Mouse (Mus musculus): ENCODE measurements at regions not wholly inside any gene's neighbourhood (a gene's known extent, or its start where the extent isn't known, plus 50 kb on each side); places are given as distances from the start of the nearest gene placed in this dataset.
"Not testable (repeated sequence)": the region's sequence is repeated elsewhere in the genome, so short reads cannot be mapped to it uniquely, and the experiment has no call there.

DNA sequence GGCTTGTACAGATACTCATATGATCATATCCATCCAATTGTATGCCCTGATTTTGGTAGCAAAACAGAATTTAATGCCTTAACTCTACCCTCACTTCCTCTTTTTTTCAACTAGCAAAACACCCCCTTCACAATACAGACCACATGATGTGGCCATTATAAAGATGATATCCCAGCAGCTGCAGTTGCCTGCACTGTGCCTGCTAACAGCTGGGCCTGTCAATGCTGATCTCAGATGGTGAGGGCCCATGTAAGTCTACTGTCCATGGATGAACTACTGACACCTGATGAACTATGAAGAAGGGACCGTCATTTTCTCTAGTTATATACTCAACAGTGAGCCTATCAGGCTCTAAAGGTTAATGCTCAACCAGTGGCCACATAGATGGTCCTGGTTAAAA, 191.8 kb upstream of the Fmr1 start:
- no peak overlapping the region for H3K27ac ChIP-seq (replicated peaks; ENCODE audit: low read depth, low read length)
- H3K9ac ChIP-seq (ENCODE audit: low read depth, low read length), result no peak overlapping the region
- H3K27me3 ChIP-seq (replicated peaks; ENCODE audit: control insufficient read depth, insufficient read depth, low read length), result no peaks in the 10 kb centered on the region
- H3K4me1 ChIP-seq (ENCODE audit: control insufficient read depth, insufficient read depth, low read length), result no peaks in the 10 kb centered on the region
- DNase-seq (ENCODE audit: low spot score) (no peak), ATAC-seq (ENCODE audit: low read depth) (no peak)
- 85% methylated on average over 1 of the region's 1 CpGs for WGBS
- no peak overlapping the region for H3K4me3 ChIP-seq (ENCODE audit: low read depth, low read length)
- no peaks in the 10 kb centered on the region for H3K9me3 ChIP-seq (ENCODE audit: control insufficient read depth, low read length)
- H3K4me2 ChIP-seq (ENCODE audit: low read depth, low read length), result no peak overlapping the region
- H3K36me3 ChIP-seq (ENCODE audit: control insufficient read depth, insufficient read depth, low read length), result no peaks in the 10 kb centered on the region

DNA sequence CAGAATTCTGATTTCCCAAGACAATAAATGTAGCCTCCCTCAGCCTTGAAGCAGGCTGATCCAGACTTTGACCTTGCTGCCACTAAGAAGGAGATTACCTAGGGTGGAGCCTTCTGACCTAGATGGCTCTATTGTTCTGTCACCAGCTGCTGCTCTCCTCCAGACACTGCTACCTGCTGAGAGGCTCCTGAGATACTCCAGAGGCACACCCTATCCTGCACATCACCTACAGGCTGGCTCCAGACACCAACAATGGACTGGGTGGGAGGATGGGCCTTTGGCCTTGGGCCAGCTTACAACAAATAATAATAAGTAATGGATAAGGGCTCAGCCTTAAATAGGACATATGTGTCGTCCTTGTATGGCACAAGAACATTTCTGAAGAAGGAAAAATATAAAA, 186.3 kb upstream of the Fmr1 start:
- H3K36me3 ChIP-seq (ENCODE audit: control insufficient read depth, insufficient read depth, low read length); DNase-seq (ENCODE audit: low spot score); H3K9ac ChIP-seq (ENCODE audit: low read depth, low read length); H3K4me2 ChIP-seq (ENCODE audit: low read depth, low read length); ATAC-seq (ENCODE audit: low read depth); H3K4me3 ChIP-seq (ENCODE audit: low read depth, low read length); H3K4me1 ChIP-seq (ENCODE audit: control insufficient read depth, insufficient read depth, low read length); H3K9me3 ChIP-seq (ENCODE audit: control insufficient read depth, low read length); H3K27ac ChIP-seq (replicated peaks; ENCODE audit: low read depth, low read length); H3K27me3 ChIP-seq (replicated peaks; ENCODE audit: control insufficient read depth, insufficient read depth, low read length): not testable (repeated sequence)
- WGBS, result 44% methylated on average over 1 of the region's 1 CpGs

- no peak overlapping the region for H3K4me3 ChIP-seq (ENCODE audit: low read depth, low read length)
- H3K9me3 ChIP-seq (ENCODE audit: control insufficient read depth, low read length), result no peaks in the 10 kb centered on the region
- H3K27ac ChIP-seq (replicated peaks; ENCODE audit: low read depth, low read length), result no peak overlapping the region
- no peaks in the 10 kb centered on the region for H3K4me1 ChIP-seq (ENCODE audit: control insufficient read depth, insufficient read depth, low read length)
- ATAC-seq (ENCODE audit: low read depth) (no peak), DNase-seq (ENCODE audit: low spot score) (no peak)
- H3K27me3 ChIP-seq (replicated peaks; ENCODE audit: control insufficient read depth, insufficient read depth, low read length), result no peaks in the 10 kb centered on the region
- no peak overlapping the region for H3K9ac ChIP-seq (ENCODE audit: low read depth, low read length)
- 52% methylated on average over 2 of the region's 2 CpGs for WGBS
- no peaks in the 10 kb centered on the region for H3K36me3 ChIP-seq (ENCODE audit: control insufficient read depth, insufficient read depth, low read length)
- H3K4me2 ChIP-seq (ENCODE audit: low read depth, low read length), result no peak overlapping the region
Measured at GRCm38 (mm10) chrX:68494398-68495143, 183.8 kb upstream of the Fmr1 start.

- H3K4me3 ChIP-seq (ENCODE audit: low read depth, low read length), result no peak overlapping the region
- WGBS, result 53% methylated on average over 3 of the region's 3 CpGs
- no peak overlapping the region for H3K9ac ChIP-seq (ENCODE audit: low read depth, low read length)
Measured at GRCm38 (mm10) chrX:68495144-68495493, 183.2 kb upstream of the Fmr1 start.

DNA sequence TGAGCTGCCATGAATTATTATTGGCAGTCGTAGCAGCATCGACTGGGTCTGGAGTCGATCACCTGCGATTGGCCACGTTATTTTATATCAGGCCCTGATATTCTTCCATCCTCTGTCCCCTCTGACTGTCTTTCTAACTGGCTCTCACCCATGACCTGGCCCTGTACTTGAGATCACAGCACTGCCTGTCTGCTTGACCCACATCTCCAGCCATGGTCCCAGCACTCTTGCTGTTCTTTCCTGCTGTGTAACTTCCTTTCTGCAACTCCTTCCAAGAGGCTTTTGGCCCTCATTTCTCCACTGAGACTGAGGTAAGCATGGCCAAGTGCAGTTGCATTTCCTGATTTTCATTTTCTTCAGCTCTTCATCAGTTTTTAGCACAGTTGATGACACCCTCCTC, 182.6 kb upstream of the Fmr1 start:
- no peak overlapping the region for H3K4me2 ChIP-seq (ENCODE audit: low read depth, low read length)
- no peak overlapping the region for H3K9ac ChIP-seq (ENCODE audit: low read depth, low read length)
- H3K36me3 ChIP-seq (ENCODE audit: control insufficient read depth, insufficient read depth, low read length), result no peaks in the 10 kb centered on the region
- WGBS, result 63% methylated on average over 5 of the region's 5 CpGs
- no peak for ATAC-seq (ENCODE audit: low read depth)
- H3K4me3 ChIP-seq (ENCODE audit: low read depth, low read length), result no peak overlapping the region
- H3K9me3 ChIP-seq (ENCODE audit: control insufficient read depth, low read length), result no peaks in the 10 kb centered on the region
- H3K27ac ChIP-seq (replicated peaks; ENCODE audit: low read depth, low read length), result no peak overlapping the region
- no peaks in the 10 kb centered on the region for H3K27me3 ChIP-seq (replicated peaks; ENCODE audit: control insufficient read depth, insufficient read depth, low read length)
- DNase-seq (ENCODE audit: low spot score), result peak; percentile 17
- no peaks in the 10 kb centered on the region for H3K4me1 ChIP-seq (ENCODE audit: control insufficient read depth, insufficient read depth, low read length)

More at GRCm38 (mm10) chrX:68495144-68495493, 183.2 kb upstream of the Fmr1 start:
- ATAC-seq (ENCODE audit: low read depth) (no peak), DNase-seq (ENCODE audit: low spot score) (peak; percentile 27)
- Histone ChIP-seq H3K27ac (replicated peaks; ENCODE audit: low read depth, low read length) (no peak overlapping the region), H3K9me3 (ENCODE audit: control insufficient read depth, low read length) (no peaks in the 10 kb centered on the region), H3K4me2 (ENCODE audit: low read depth, low read length) (no peak overlapping the region), H3K4me1 (ENCODE audit: control insufficient read depth, insufficient read depth, low read length) (no peaks in the 10 kb centered on the region), H3K27me3 (replicated peaks; ENCODE audit: control insufficient read depth, insufficient read depth, low read length) (no peaks in the 10 kb centered on the region), H3K36me3 (ENCODE audit: control insufficient read depth, insufficient read depth, low read length) (no peaks in the 10 kb centered on the region)

- WGBS, result 89% methylated on average over 4 of the region's 4 CpGs
- no peak for DNase-seq (ENCODE audit: low spot score)
- H3K9ac ChIP-seq (ENCODE audit: low read depth, low read length), result no peak overlapping the region
- no peak overlapping the region for H3K4me3 ChIP-seq (ENCODE audit: low read depth, low read length)
- H3K4me2 ChIP-seq (ENCODE audit: low read depth, low read length), result no peak overlapping the region
- ATAC-seq (ENCODE audit: low read depth), result no peak
- H3K9me3 ChIP-seq (ENCODE audit: control insufficient read depth, low read length), result no peaks in the 10 kb centered on the region
- no peak overlapping the region for H3K27ac ChIP-seq (replicated peaks; ENCODE audit: low read depth, low read length)
- no peaks in the 10 kb centered on the region for H3K27me3 ChIP-seq (replicated peaks; ENCODE audit: control insufficient read depth, insufficient read depth, low read length)
- H3K36me3 ChIP-seq (ENCODE audit: control insufficient read depth, insufficient read depth, low read length), result no peaks in the 10 kb centered on the region
- H3K4me1 ChIP-seq (ENCODE audit: control insufficient read depth, insufficient read depth, low read length), result no peaks in the 10 kb centered on the region
Measured at GRCm38 (mm10) chrX:68497886-68498285, 180.5 kb upstream of the Fmr1 start.

DNA sequence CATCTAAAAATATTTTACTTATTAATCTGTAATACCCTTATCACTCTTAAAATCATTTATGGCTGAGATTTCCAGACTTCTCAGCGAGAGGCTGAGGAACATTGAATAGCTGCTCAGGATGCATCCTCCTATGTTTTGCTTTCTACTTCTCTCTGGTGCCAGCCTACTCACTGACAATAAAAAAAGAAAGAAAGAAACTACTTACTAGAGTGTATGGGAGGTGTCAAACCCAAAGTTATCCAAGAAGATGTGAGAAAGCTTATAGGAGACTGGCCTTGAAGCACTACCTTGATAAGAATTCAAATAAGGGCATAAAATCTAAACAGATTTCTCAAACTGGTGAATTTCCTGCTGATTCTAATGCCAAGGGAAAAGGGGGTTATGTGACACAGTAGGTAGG, 175.4 kb upstream of the Fmr1 start:
- no peaks in the 10 kb centered on the region for H3K27me3 ChIP-seq (replicated peaks; ENCODE audit: control insufficient read depth, insufficient read depth, low read length)
- no peak for DNase-seq (ENCODE audit: low spot score)
- H3K9me3 ChIP-seq (ENCODE audit: control insufficient read depth, low read length), result no peaks in the 10 kb centered on the region
- no peaks in the 10 kb centered on the region for H3K36me3 ChIP-seq (ENCODE audit: control insufficient read depth, insufficient read depth, low read length)
- H3K4me2 ChIP-seq (ENCODE audit: low read depth, low read length), result no peak overlapping the region
- no peak overlapping the region for H3K9ac ChIP-seq (ENCODE audit: low read depth, low read length)
- no peak overlapping the region for H3K27ac ChIP-seq (replicated peaks; ENCODE audit: low read depth, low read length)
- H3K4me1 ChIP-seq (ENCODE audit: control insufficient read depth, insufficient read depth, low read length), result no peaks in the 10 kb centered on the region
- no peak overlapping the region for H3K4me3 ChIP-seq (ENCODE audit: low read depth, low read length)
- 76% methylated on average over 1 of the region's 1 CpGs for WGBS
- ATAC-seq (ENCODE audit: low read depth), result no peak

- Histone ChIP-seq H3K4me2 (ENCODE audit: low read depth, low read length) (no peak overlapping the region), H3K9me3 (ENCODE audit: control insufficient read depth, low read length) (no peaks in the 10 kb centered on the region), H3K27me3 (replicated peaks; ENCODE audit: control insufficient read depth, insufficient read depth, low read length) (no peaks in the 10 kb centered on the region), H3K4me1 (ENCODE audit: control insufficient read depth, insufficient read depth, low read length) (no peaks in the 10 kb centered on the region), H3K9ac (ENCODE audit: low read depth, low read length) (no peak overlapping the region), H3K27ac (replicated peaks; ENCODE audit: low read depth, low read length) (no peak overlapping the region), H3K4me3 (ENCODE audit: low read depth, low read length) (no peak overlapping the region), H3K36me3 (ENCODE audit: control insufficient read depth, insufficient read depth, low read length) (no peaks in the 10 kb centered on the region)
- WGBS, result 63% methylated on average over 1 of the region's 1 CpGs
- ATAC-seq (ENCODE audit: low read depth), result peak; percentile 79
- DNase-seq (ENCODE audit: low spot score), result peak; percentile 57
Measured at GRCm38 (mm10) chrX:68507664-68508063, 170.7 kb upstream of the Fmr1 start.

GRCm38 (mm10) chrX:68512213-68512766, 166.1 kb upstream of the Fmr1 start:
- H3K36me3 ChIP-seq (ENCODE audit: control insufficient read depth, insufficient read depth, low read length), result no peaks in the 10 kb centered on the region
- H3K4me2 ChIP-seq (ENCODE audit: low read depth, low read length), result no peak overlapping the region
- 38% methylated on average over 1 of the region's 1 CpGs for WGBS
- H3K27me3 ChIP-seq (replicated peaks; ENCODE audit: control insufficient read depth, insufficient read depth, low read length), result no peaks in the 10 kb centered on the region
- no peaks in the 10 kb centered on the region for H3K9me3 ChIP-seq (ENCODE audit: control insufficient read depth, low read length)
- ATAC-seq (ENCODE audit: low read depth) (no peak), DNase-seq (ENCODE audit: low spot score) (no peak)
- H3K27ac ChIP-seq (replicated peaks; ENCODE audit: low read depth, low read length), result no peak overlapping the region
- no peak overlapping the region for H3K9ac ChIP-seq (ENCODE audit: low read depth, low read length)
- no peaks in the 10 kb centered on the region for H3K4me1 ChIP-seq (ENCODE audit: control insufficient read depth, insufficient read depth, low read length)
- no peak overlapping the region for H3K4me3 ChIP-seq (ENCODE audit: low read depth, low read length)

All from embryonic facial prominence, embryonic 14.5 days (tissue).